Mouse (Mus musculus) megakaryocyte, embryonic 14.5 days (primary cell): ENCODE data around the gene Uso1.

Source experiments
- FLI1 ChIP-seq: IDR thresholded peaks from 2 replicates; pipeline ENCODE4 v1.6.1; 2012; ENCODE audit warnings: low read length, inconsistent platforms, mixed read lengths
- GATA1 ChIP-seq: IDR thresholded peaks from 3 replicates; pipeline ENCODE4 v1.6.1; 2012; ENCODE audit warnings: mixed read lengths, low read length, inconsistent platforms, borderline replicate concordance

GRCm38 (mm10) chr5:92117823-92118403 lies 19.8 kb upstream of the Uso1 start:
- TF ChIP-seq GATA1 = no peak
- no peak for TF ChIP-seq FLI1
